Mouse (Mus musculus): ENCODE measurements around the gene Esam. TPM values are rescaled to one million over a fixed set of nuclear protein-coding genes. Genes with fewer than 3 reads are reported as not detected.

Gene Esam
- polyA plus RNA-seq, 1 experiment from 2014 or later = 68.5 TPM

GRCm38 (mm10) chr9:37552536-37553293 lies 24.8 kb downstream of the Esam start, which contains the start of gene Nrgn:
Nrgn (minus strand) TSS chr9:37552904.
- ATAC-seq (replicated peaks; ENCODE audit: low FRiP score, low read depth) = peak; percentile 92
- peak; percentile 95 for DNase-seq (ENCODE audit: low spot score)
- no peak for TF ChIP-seq CTCF (IDR thresholded peaks at IDR 0.05; ENCODE audit: low read depth)
- WGBS = 6% methylated on average over 31 of the region's 31 CpGs
- Histone ChIP-seq H3K27ac (no peak within 1 kb of the TSS), H3K4me1 (replicated peaks; ENCODE audit: insufficient read depth, low read length) (0 out of 2 replicates have a peak, but pooled peaks cover 6% of the 10 kb centered on the region), H3K36me3 (ENCODE audit: insufficient read depth, low read length) (no peaks in the 10 kb centered on the region), H3K9ac (ENCODE audit: low read depth, low read length) (no peak within 1 kb of the TSS; the same call in 1 of the 2 replicates), H3K4me2 (ENCODE audit: low read length) (peak within 1 kb of the TSS; percentile 74), H3K9me3 (replicated peaks; ENCODE audit: low read length) (no peaks in the 10 kb centered on the region), H3K4me3 (replicated peaks; ENCODE audit: low read depth, low read length) (peak within 1 kb of the TSS; percentile 39), H3K27me3 (ENCODE audit: insufficient read depth, low read length) (peaks cover 13% of the 10 kb centered on the region)

DNA sequence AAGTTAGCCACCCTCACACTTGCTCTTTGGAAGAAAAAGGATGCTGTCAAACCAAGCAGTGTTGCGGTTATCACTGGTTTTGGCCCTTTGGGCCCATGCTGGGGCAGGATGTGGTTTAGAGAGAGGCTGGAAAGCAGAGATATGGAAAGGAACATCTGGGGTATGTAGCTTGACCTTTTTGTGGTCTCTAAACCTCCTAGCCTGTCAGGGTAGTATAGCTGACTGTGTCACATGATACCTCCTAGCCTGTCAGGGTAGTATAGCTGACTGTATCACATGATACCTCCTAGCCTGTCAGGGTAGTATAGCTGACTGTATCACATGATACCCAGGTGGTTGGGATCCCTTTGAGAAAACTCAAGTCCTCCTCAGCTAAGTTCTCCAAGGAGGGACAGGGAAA lies 26.4 kb downstream of the Esam start:
- no peak for ATAC-seq (replicated peaks; ENCODE audit: low FRiP score, low read depth)
- no peak overlapping the region for H3K4me3 ChIP-seq (replicated peaks; ENCODE audit: low read depth, low read length)

DNA sequence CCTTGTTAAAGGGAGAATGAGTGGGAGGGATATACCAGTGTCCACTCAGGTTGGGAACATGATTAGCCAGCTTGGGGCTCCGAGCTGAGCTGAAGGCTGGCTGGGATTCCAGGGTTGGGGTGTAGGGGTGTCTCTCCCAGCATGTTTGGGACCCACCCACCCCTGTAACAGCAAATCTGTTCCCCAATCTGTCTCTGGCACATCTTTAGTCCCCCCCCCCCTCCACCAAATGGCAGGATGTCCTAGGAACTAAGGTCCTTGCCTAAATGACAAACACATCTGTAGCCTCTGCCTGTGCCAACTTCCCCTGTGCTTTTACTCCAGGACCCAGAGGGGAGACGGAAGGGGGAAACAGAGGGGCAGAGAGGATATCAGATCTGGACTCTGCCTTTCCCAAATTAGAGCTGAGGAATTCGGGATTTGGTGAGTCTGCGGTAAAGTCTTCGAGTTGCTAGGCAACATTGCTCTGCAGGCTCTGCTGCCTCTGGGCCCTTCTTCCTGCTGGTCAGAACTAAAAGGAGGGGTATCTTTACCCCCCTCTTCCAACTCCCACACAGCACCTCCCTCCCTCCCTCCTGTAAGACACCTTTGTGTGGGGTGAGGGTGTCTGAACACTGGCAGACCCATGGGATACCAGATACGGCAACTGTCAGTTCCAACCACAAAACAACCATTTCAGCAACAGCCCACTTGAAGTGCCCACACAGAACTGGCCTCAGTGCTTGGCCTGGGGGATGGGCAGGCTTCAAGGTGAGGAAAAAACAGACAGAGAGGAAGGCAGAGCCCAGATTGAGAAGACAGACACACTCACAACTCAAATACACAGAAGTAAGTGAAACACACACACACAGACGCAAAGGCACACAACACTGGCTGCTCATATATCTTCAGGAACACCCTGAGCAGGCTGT lies 27.2 kb downstream of the Esam start, which contains the start of gene Siae:
Gene Siae (plus strand): TSS at position 861 of the 911 bp plus-strand sequence.
- Histone ChIP-seq H3K27me3 (ENCODE audit: insufficient read depth, low read length) (peaks cover 12% of the 10 kb centered on the region; the same call in 1 of the 2 replicates), H3K9me3 (replicated peaks; ENCODE audit: low read length) (no peaks in the 10 kb centered on the region), H3K4me3 (replicated peaks; ENCODE audit: low read depth, low read length) (no peak within 1 kb of the TSS), H3K27ac (no peak within 1 kb of the TSS), H3K9ac (ENCODE audit: low read depth, low read length) (no peak within 1 kb of the TSS), H3K4me1 (replicated peaks; ENCODE audit: insufficient read depth, low read length) (0 out of 2 replicates have a peak, but pooled peaks cover 6% of the 10 kb centered on the region), H3K4me2 (ENCODE audit: low read length) (no peak within 1 kb of the TSS), H3K36me3 (ENCODE audit: insufficient read depth, low read length) (no peaks in the 10 kb centered on the region)
- DNase-seq (ENCODE audit: low spot score) (no peak), ATAC-seq (replicated peaks; ENCODE audit: low FRiP score, low read depth) (peak; percentile 44; the same call in 1 of the 2 replicates)
- no peak for TF ChIP-seq CTCF (IDR thresholded peaks at IDR 0.05; ENCODE audit: low read depth)
- 18% methylated on average over 7 of the region's 7 CpGs for WGBS

More for the DNA sequence above, 26.4 kb downstream of the Esam start:
- Histone ChIP-seq H3K9me3 (replicated peaks; ENCODE audit: low read length) (no peaks in the 10 kb centered on the region), H3K4me2 (ENCODE audit: low read length) (no peak overlapping the region), H3K9ac (ENCODE audit: low read depth, low read length) (no peak overlapping the region), H3K27ac (no peak overlapping the region), H3K36me3 (ENCODE audit: insufficient read depth, low read length) (no peaks in the 10 kb centered on the region), H3K27me3 (ENCODE audit: insufficient read depth, low read length) (peaks cover 13% of the 10 kb centered on the region; the same call in 1 of the 2 replicates), H3K4me1 (replicated peaks; ENCODE audit: insufficient read depth, low read length) (0 out of 2 replicates have a peak, but pooled peaks cover 6% of the 10 kb centered on the region)
- 86% methylated on average over 1 of the region's 1 CpGs for WGBS
- TF ChIP-seq CTCF (IDR thresholded peaks at IDR 0.05; ENCODE audit: low read depth) = no peak
- DNase-seq (ENCODE audit: low spot score) = no peak

DNA sequence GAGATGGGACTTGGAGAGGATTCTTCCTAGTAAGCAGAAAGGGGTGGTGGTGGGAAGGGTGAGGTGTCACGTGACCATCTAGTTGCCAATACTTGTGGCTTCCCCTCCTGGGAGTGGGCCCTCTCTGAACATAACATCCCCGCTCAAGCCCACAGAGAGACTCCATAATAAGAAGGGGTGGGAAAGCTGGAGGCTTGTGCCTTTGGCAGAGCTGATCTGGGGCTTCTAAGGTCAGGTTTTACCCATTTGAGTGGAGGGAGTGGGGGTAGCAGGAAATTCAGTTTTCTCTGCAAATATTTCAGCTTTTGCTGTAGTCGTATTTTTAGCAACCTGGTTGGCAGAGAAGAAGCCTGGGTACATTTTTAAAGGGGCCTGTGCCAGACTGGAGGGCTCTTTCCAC lies 28.5 kb downstream of the Esam start:
- ATAC-seq (replicated peaks; ENCODE audit: low FRiP score, low read depth) (no peak), DNase-seq (ENCODE audit: low spot score) (no peak)
- 76% methylated on average over 3 of the region's 3 CpGs for WGBS
- H3K9me3 ChIP-seq (replicated peaks; ENCODE audit: low read length) = no peaks in the 10 kb centered on the region
- no peak for TF ChIP-seq CTCF (IDR thresholded peaks at IDR 0.05; ENCODE audit: low read depth)
- no peak overlapping the region for H3K4me2 ChIP-seq (ENCODE audit: low read length)
- no peak overlapping the region for H3K4me3 ChIP-seq (replicated peaks; ENCODE audit: low read depth, low read length)
- H3K36me3 ChIP-seq (ENCODE audit: insufficient read depth, low read length) = no peaks in the 10 kb centered on the region
- no peak overlapping the region for H3K9ac ChIP-seq (ENCODE audit: low read depth, low read length)
- H3K27me3 ChIP-seq (ENCODE audit: insufficient read depth, low read length) = peaks cover 3% of the 10 kb centered on the region; the same call in 1 of the 2 replicates
- H3K27ac ChIP-seq = no peak overlapping the region
- H3K4me1 ChIP-seq (replicated peaks; ENCODE audit: insufficient read depth, low read length) = 0 out of 2 replicates have a peak, but pooled peaks cover 6% of the 10 kb centered on the region

- Histone ChIP-seq H3K27me3 (ENCODE audit: insufficient read depth, low read length) (no peaks in the 10 kb centered on the region), H3K36me3 (ENCODE audit: insufficient read depth, low read length) (no peaks in the 10 kb centered on the region), H3K4me1 (replicated peaks; ENCODE audit: insufficient read depth, low read length) (no peaks in the 10 kb centered on the region), H3K9me3 (replicated peaks; ENCODE audit: low read length) (no peaks in the 10 kb centered on the region), H3K4me2 (ENCODE audit: low read length) (no peak overlapping the region), H3K27ac (no peak overlapping the region), H3K4me3 (replicated peaks; ENCODE audit: low read depth, low read length) (no peak overlapping the region), H3K9ac (ENCODE audit: low read depth, low read length) (no peak overlapping the region)
- 78% methylated on average over 2 of the region's 2 CpGs for WGBS
- no peak for TF ChIP-seq CTCF (IDR thresholded peaks at IDR 0.05; ENCODE audit: low read depth)
- no peak for DNase-seq (ENCODE audit: low spot score)
- ATAC-seq (replicated peaks; ENCODE audit: low FRiP score, low read depth) = no peak
Observed at GRCm38 (mm10) chr9:37560617-37561016, 32.7 kb downstream of the Esam start.

DNA sequence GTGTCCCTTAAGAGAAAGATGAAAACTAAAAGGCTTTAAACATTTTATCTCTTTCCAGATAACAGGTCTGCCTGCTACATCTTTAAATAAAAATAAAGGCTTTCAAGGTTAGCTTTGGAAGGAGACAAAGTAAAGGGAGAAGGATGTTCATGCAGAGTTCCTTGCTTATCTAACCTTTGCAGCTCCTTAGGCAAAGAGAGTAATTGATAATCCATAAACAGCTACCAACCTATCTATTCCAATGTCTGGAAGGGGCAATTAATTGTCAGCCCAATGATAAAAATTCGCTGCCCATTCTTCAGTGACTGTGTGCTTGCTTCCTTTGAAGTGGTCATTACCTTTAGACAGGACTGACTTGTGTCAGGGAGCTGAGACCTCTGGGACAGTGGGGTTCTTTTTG lies 35.9 kb downstream of the Esam start:
- Histone ChIP-seq H3K36me3 (ENCODE audit: insufficient read depth, low read length) (no peaks in the 10 kb centered on the region), H3K4me2 (ENCODE audit: low read length) (no peak overlapping the region), H3K27ac (no peak overlapping the region), H3K9ac (ENCODE audit: low read depth, low read length) (no peak overlapping the region), H3K4me1 (replicated peaks; ENCODE audit: insufficient read depth, low read length) (peaks cover 15% of the 10 kb centered on the region), H3K27me3 (ENCODE audit: insufficient read depth, low read length) (no peaks in the 10 kb centered on the region), H3K4me3 (replicated peaks; ENCODE audit: low read depth, low read length) (no peak overlapping the region), H3K9me3 (replicated peaks; ENCODE audit: low read length) (no peaks in the 10 kb centered on the region)
- WGBS = 47% methylated on average over 1 of the region's 1 CpGs
- ATAC-seq (replicated peaks; ENCODE audit: low FRiP score, low read depth) (no peak), DNase-seq (ENCODE audit: low spot score) (no peak)
- TF ChIP-seq CTCF (IDR thresholded peaks at IDR 0.05; ENCODE audit: low read depth) = no peak

Data from kidney, postnatal 0 days (tissue).